Mouse (Mus musculus): ENCODE results near the gene Isl2. TPM values are rescaled to one million over a fixed set of nuclear protein-coding genes. Genes with fewer than 3 reads are reported as not detected.

Isl2 gene
- polyA plus RNA-seq, 1 experiment from 2014 or later: 0.11 TPM

- WGBS: 8% methylated on average over 1 of the region's 1 CpGs
- Histone ChIP-seq H3K27me3 (replicated peaks; ENCODE audit: control insufficient read depth, insufficient read depth, low read length) (peaks cover 62% of the 10 kb centered on the region), H3K27ac (ENCODE audit: low read depth, low read length) (no peak overlapping the region), H3K4me2 (ENCODE audit: low read length) (no peak overlapping the region), H3K4me3 (ENCODE audit: low read depth, low read length) (no peak overlapping the region), H3K9me3 (replicated peaks; ENCODE audit: control insufficient read depth, low read length) (no peaks in the 10 kb centered on the region), H3K4me1 (ENCODE audit: control insufficient read depth, insufficient read depth, low read length) (peaks cover 5% of the 10 kb centered on the region; the same call in 1 of the 2 replicates), H3K36me3 (ENCODE audit: control insufficient read depth, insufficient read depth, low read length) (no peaks in the 10 kb centered on the region), H3K9ac (ENCODE audit: low read length) (no peak overlapping the region)
- no peak for ATAC-seq
- no peak for DNase-seq (ENCODE audit: low spot score)
Observed at GRCm38 (mm10) chr9:55539006-55539405, 534 bp downstream of the Isl2 start.

DNA sequence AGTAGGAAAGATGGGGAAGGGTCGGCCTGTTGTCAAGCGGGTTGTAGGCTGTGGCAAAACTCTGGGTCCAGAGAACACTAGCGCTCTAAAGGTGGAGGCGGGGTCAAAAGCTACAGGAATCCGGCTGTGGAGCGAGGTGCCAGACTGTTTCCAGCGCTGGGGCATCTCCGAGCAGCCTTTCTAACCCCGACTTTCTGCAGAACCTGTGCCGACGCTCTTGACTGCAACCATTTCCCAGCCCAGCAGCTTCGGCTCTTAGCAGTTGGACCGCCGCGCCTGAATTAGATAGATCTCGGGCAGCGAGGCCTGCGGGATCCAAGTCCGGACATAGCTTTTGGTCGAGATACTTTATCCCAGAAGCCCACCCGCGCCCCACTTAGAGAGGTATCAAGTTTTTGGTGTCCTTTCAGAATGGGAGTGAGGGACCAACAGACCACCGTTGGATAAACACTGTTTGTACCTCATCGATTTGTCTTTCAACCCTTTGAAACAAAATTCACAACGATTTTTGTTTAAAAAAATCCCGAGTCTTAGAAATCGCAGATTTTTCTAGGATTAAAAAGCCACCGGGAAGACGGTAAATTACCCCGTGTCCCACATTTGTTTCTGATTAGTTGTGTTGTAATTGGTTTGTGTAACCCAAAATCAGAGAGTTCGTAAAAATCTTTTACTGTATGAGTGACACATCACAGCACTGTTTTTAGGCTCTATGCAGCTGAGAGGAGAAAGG, 1.4 kb downstream of the Isl2 start:
- WGBS: 2% methylated on average over 31 of the region's 31 CpGs
- DNase-seq (ENCODE audit: low spot score) (peak; percentile 28), ATAC-seq (no peak)
- Histone ChIP-seq H3K27me3 (replicated peaks; ENCODE audit: control insufficient read depth, insufficient read depth, low read length) (peaks cover 70% of the 10 kb centered on the region), H3K4me3 (ENCODE audit: low read depth, low read length) (no peak overlapping the region), H3K9me3 (replicated peaks; ENCODE audit: control insufficient read depth, low read length) (no peaks in the 10 kb centered on the region), H3K36me3 (ENCODE audit: control insufficient read depth, insufficient read depth, low read length) (no peaks in the 10 kb centered on the region), H3K9ac (ENCODE audit: low read length) (no peak overlapping the region), H3K4me1 (ENCODE audit: control insufficient read depth, insufficient read depth, low read length) (peaks cover 5% of the 10 kb centered on the region; the same call in 1 of the 2 replicates), H3K4me2 (ENCODE audit: low read length) (peak overlapping the region; percentile 67), H3K27ac (ENCODE audit: low read depth, low read length) (no peak overlapping the region)

GRCm38 (mm10) chr9:55540391-55540770, 1.9 kb downstream of the Isl2 start:
- Histone ChIP-seq H3K27me3 (replicated peaks; ENCODE audit: control insufficient read depth, insufficient read depth, low read length) (peaks cover 75% of the 10 kb centered on the region), H3K9ac (ENCODE audit: low read length) (peak overlapping the region; percentile 21), H3K4me2 (ENCODE audit: low read length) (peak overlapping the region; percentile 67), H3K9me3 (replicated peaks; ENCODE audit: control insufficient read depth, low read length) (no peaks in the 10 kb centered on the region), H3K4me3 (ENCODE audit: low read depth, low read length) (peak overlapping the region; percentile 37), H3K27ac (ENCODE audit: low read depth, low read length) (no peak overlapping the region), H3K36me3 (ENCODE audit: control insufficient read depth, insufficient read depth, low read length) (no peaks in the 10 kb centered on the region), H3K4me1 (ENCODE audit: control insufficient read depth, insufficient read depth, low read length) (peaks cover 5% of the 10 kb centered on the region)
- ATAC-seq (peak; percentile 18; the same call in 1 of the 2 replicates), DNase-seq (ENCODE audit: low spot score) (peak; percentile 17)
- WGBS: 0% methylated on average over 12 of the region's 12 CpGs

DNA sequence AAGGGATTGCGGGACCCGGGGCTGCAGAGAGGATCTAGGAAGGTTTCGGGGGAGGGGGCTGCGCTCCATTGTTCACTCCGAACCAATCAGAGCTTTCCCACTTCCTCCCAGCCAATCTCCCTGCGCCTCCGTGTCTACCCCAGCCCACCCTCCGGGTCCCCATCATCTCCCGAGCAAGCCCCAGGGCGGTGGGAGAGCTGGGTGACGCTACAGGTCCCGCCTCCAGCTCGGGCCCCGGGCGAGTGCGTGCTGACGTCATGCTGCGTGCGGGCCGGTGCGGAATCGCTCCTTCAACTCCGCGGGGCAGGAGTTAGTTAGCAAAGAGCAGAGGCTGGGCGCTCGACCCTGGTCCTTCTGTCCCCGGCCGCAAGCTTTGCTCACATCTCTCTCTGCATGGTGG, 2.4 kb downstream of the Isl2 start:
- ATAC-seq (peak; percentile 97), DNase-seq (ENCODE audit: low spot score) (peak; percentile 95)
- under 1% methylated on average over 28 of the region's 28 CpGs for WGBS
- H3K9ac ChIP-seq (ENCODE audit: low read length): peak overlapping the region; percentile 21
- H3K4me1 ChIP-seq (ENCODE audit: control insufficient read depth, insufficient read depth, low read length): peaks cover 6% of the 10 kb centered on the region
- H3K27me3 ChIP-seq (replicated peaks; ENCODE audit: control insufficient read depth, insufficient read depth, low read length): peaks cover 80% of the 10 kb centered on the region
- no peak overlapping the region for H3K27ac ChIP-seq (ENCODE audit: low read depth, low read length)
- H3K4me2 ChIP-seq (ENCODE audit: low read length): peak overlapping the region; percentile 67
- H3K36me3 ChIP-seq (ENCODE audit: control insufficient read depth, insufficient read depth, low read length): no peaks in the 10 kb centered on the region
- no peaks in the 10 kb centered on the region for H3K9me3 ChIP-seq (replicated peaks; ENCODE audit: control insufficient read depth, low read length)
- H3K4me3 ChIP-seq (ENCODE audit: low read depth, low read length): peak overlapping the region; percentile 37

DNA sequence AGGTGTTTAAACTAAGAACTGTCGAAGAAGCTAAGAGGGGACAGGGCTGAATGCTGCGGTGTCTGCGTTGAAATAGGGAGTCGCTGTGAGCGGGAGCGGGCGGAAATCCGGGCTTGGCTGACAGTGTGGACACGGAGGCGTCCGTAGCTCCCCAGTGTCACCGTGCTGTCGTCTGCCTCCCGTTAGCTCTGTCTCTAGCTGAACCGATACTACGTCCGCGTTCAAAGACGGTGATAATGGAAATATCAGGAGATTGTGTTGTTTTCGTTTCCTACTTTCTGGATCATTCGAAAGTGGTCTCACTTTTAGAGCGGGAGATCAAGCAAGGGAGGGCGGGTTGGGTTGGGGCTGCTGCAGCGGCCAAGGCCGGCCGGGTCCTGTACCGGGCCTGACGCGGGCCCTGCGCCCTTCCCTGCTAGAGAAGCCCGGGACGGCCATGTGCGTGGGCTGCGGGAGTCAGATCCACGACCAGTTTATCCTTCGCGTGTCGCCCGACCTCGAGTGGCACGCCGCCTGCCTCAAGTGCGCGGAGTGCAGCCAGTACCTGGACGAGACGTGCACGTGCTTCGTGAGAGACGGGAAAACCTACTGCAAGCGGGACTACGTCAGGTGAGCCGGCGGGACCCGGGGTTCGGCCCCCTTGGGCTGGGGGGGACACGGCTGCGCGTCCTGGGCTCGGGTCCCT, 3.4 kb downstream of the Isl2 start:
- no peaks in the 10 kb centered on the region for H3K9me3 ChIP-seq (replicated peaks; ENCODE audit: control insufficient read depth, low read length)
- H3K4me3 ChIP-seq (ENCODE audit: low read depth, low read length): peak overlapping the region; percentile 37
- peak; percentile 18 for DNase-seq (ENCODE audit: low spot score)

DNA sequence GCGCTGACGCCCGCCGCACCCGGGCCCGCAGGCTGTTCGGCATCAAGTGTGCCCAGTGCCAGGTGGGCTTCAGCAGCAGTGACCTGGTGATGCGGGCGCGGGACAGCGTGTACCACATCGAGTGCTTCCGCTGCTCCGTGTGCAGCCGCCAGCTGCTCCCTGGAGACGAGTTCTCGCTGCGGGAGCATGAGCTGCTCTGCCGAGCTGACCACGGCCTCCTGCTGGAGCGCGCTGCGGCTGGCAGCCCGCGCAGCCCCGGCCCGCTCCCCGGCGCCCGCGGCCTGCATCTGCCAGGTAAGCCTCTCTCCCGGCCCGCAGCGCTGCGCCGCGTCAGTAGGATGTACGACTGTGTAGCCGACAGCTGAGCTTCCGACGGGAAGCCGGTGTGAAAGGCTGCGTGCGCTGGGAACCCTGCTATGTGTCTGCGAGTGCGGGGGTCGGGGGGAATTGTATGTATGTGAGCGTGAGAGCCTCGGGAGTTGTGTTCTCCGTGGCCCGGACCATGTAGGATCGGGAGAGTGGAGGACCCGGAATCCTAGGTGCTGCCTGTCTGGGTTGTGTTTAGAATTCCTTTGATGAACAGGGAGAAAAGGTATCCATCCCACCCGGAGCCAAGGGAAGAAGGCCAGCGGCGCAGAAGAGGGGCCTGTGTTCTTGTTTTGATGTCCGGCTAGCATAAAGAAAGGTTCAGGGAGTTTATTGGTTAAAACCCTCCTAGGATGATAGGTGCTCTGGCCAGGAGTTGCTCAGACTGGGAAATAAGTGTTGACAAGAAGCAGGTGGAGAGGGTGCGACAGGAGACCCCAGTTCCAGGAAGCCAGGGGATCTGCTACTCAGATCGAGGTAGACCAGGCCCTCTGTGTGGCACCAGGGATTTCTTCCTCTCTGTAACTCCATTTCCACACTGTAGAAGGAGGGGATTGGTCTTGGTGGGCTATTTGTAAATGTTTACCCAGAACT, 4.2 kb downstream of the Isl2 start:
- H3K4me1 ChIP-seq (ENCODE audit: control insufficient read depth, insufficient read depth, low read length): peaks cover 9% of the 10 kb centered on the region
- no peaks in the 10 kb centered on the region for H3K9me3 ChIP-seq (replicated peaks; ENCODE audit: control insufficient read depth, low read length)
- DNase-seq (ENCODE audit: low spot score) (peak; percentile 22), ATAC-seq (no peak)
- H3K4me2 ChIP-seq (ENCODE audit: low read length): peak overlapping the region; percentile 67
- H3K27me3 ChIP-seq (replicated peaks; ENCODE audit: control insufficient read depth, insufficient read depth, low read length): peaks cover 85% of the 10 kb centered on the region
- no peak overlapping the region for H3K27ac ChIP-seq (ENCODE audit: low read depth, low read length)
- WGBS: 2% methylated on average over 58 of the region's 59 CpGs
- H3K9ac ChIP-seq (ENCODE audit: low read length): no peak overlapping the region
- H3K4me3 ChIP-seq (ENCODE audit: low read depth, low read length): peak overlapping the region; percentile 21
- no peaks in the 10 kb centered on the region for H3K36me3 ChIP-seq (ENCODE audit: control insufficient read depth, insufficient read depth, low read length)

More for the DNA sequence above, 3.4 kb downstream of the Isl2 start:
- Histone ChIP-seq H3K36me3 (ENCODE audit: control insufficient read depth, insufficient read depth, low read length) (no peaks in the 10 kb centered on the region), H3K4me2 (ENCODE audit: low read length) (peak overlapping the region; percentile 67), H3K27me3 (replicated peaks; ENCODE audit: control insufficient read depth, insufficient read depth, low read length) (peaks cover 85% of the 10 kb centered on the region), H3K9ac (ENCODE audit: low read length) (no peak overlapping the region), H3K4me1 (ENCODE audit: control insufficient read depth, insufficient read depth, low read length) (peaks cover 9% of the 10 kb centered on the region), H3K27ac (ENCODE audit: low read depth, low read length) (no peak overlapping the region)
- no peak for ATAC-seq
- WGBS: 1% methylated on average over 58 of the region's 59 CpGs

- no peak overlapping the region for H3K4me2 ChIP-seq (ENCODE audit: low read length)
- H3K9ac ChIP-seq (ENCODE audit: low read length): no peak overlapping the region
- H3K36me3 ChIP-seq (ENCODE audit: control insufficient read depth, insufficient read depth, low read length): no peaks in the 10 kb centered on the region
- no peak overlapping the region for H3K4me3 ChIP-seq (ENCODE audit: low read depth, low read length)
- ATAC-seq (no peak), DNase-seq (ENCODE audit: low spot score) (no peak)
- 3% methylated on average over 8 of the region's 8 CpGs for WGBS
- H3K27me3 ChIP-seq (replicated peaks; ENCODE audit: control insufficient read depth, insufficient read depth, low read length): peaks cover 86% of the 10 kb centered on the region
- H3K27ac ChIP-seq (ENCODE audit: low read depth, low read length): no peak overlapping the region
- peaks cover 9% of the 10 kb centered on the region for H3K4me1 ChIP-seq (ENCODE audit: control insufficient read depth, insufficient read depth, low read length)
- no peaks in the 10 kb centered on the region for H3K9me3 ChIP-seq (replicated peaks; ENCODE audit: control insufficient read depth, low read length)
Observed at GRCm38 (mm10) chr9:55543336-55543702, 4.8 kb downstream of the Isl2 start.

DNA sequence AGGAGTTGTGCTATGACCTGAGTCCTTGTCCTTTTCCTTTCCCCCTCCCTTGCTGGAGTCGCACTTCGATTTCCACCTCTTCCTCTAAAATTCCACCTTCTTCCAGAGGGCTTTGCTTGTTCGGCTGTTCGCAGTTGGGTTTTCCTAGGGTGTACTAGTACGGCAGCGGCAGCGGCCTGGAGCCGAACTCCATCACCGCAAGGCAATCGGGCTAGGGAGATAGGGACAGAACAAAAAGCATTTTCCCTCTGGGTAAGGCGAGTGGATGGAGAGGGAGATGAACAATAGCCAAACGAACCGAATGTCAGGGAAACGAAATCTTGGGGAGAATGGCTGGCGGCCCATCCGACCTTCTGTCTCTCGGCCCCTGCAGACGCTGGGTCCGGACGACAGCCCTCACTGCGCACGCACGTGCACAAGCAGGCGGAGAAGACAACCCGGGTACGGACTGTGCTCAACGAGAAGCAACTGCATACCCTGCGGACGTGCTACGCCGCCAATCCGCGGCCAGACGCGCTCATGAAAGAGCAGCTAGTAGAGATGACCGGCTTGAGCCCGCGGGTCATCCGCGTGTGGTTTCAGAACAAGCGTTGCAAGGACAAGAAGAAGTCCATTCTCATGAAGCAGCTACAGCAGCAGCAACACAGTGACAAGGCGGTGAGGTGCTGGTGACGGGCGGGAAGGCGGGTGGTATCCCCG, 5.4 kb downstream of the Isl2 start:
- Histone ChIP-seq H3K4me2 (ENCODE audit: low read length) (peak overlapping the region; percentile 27; the same call in 1 of the 2 replicates), H3K27ac (ENCODE audit: low read depth, low read length) (no peak overlapping the region), H3K27me3 (replicated peaks; ENCODE audit: control insufficient read depth, insufficient read depth, low read length) (peaks cover 86% of the 10 kb centered on the region), H3K4me3 (ENCODE audit: low read depth, low read length) (peak overlapping the region; percentile 14; the same call in 1 of the 2 replicates), H3K36me3 (ENCODE audit: control insufficient read depth, insufficient read depth, low read length) (no peaks in the 10 kb centered on the region), H3K9me3 (replicated peaks; ENCODE audit: control insufficient read depth, low read length) (no peaks in the 10 kb centered on the region), H3K4me1 (ENCODE audit: control insufficient read depth, insufficient read depth, low read length) (peaks cover 9% of the 10 kb centered on the region), H3K9ac (ENCODE audit: low read length) (no peak overlapping the region)
- no peak for ATAC-seq
- whole genome bisulfite sequencing: under 1% methylated on average over 46 of the region's 46 CpGs
- DNase-seq (ENCODE audit: low spot score): peak; percentile 37

All from forebrain, embryonic 14.5 days (tissue).